Mouse (Mus musculus): ENCODE data around the gene Gm21828. TPM values are rescaled to one million over a fixed set of nuclear protein-coding genes. Genes with fewer than 3 reads are reported as not detected.
"Not testable (repeated sequence)": the region's sequence is repeated elsewhere in the genome, so short reads cannot be mapped to it uniquely, and the experiment has no call there.

Gene Gm21828
- total RNA-seq (2017), result not detected in 2 replicates

DNA sequence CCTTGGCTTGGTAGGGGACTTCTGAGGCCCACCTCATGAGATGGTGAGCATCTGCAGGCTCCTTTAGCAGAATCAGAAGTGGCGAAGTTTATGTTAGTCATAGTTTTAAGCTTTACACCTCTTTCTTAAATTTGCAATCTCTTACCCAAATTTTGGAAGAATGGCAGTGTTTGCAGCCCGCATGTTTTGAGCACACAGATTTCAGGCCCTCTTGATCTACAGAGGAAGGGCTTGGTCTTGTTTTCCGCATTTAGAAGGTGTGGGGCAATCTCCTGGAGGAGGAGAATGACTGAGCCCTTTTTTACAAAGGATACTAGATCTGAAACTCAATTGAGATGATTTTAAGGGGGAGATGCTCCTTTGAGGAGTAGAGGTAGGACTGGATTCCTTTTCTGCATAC, at the start of gene Gm21828:
Gene Gm21828, minus strand, starts transcription at position 101 of the 400 bp plus-strand sequence.
- not testable (repeated sequence) for ATAC-seq (replicated peaks in 1 of 2; ENCODE audit: insufficient read depth in 1 of 2, low FRiP score in 2 of 2, low TSS enrichment in 1 of 2, low read depth in 1 of 2, poor library complexity in 2 of 2, severe bottlenecking in 2 of 2)

DNA sequence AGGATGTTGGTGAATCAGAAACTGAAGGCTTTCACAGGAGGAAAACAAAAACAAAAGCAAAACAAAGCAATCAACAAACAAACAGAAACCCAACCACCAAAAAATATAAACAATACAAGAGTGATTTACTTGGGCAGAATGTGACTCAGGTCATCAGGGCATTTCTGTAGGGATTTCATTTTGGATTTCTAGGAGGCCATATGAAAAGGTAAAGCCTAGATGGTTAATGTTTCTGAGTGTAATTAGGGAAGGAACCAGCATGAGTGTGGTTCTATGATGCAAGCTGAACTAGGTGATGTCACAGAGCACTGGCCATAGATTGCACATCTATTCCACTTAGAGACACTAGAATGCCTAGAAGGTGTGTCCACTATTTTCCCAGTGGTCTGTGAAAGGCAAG, 28.4 kb upstream of the Gm21828 start, which contains the start of the genes Gm21440 and Gm21454:
Gene Gm21440, plus strand, starts transcription at position 301 of the 400 bp plus-strand sequence.
Gene Gm21454, plus strand, starts transcription at position 352 of the 400 bp plus-strand sequence.
- not testable (repeated sequence) for ATAC-seq (replicated peaks in 1 of 2; ENCODE audit: insufficient read depth in 1 of 2, low FRiP score in 2 of 2, low TSS enrichment in 1 of 2, low read depth in 1 of 2, poor library complexity in 2 of 2, severe bottlenecking in 2 of 2)

Other genes starting within 250 kb of the Gm21828 start
- gene Gm20807, start 181.0 kb downstream of the Gm21828 start, total RNA-seq (2017), result not detected in 2 replicates
- gene Gm21891, start 90.4 kb downstream of the Gm21828 start, total RNA-seq (2017), result not detected in 2 replicates
- gene Gm21425, start 62.0 kb downstream of the Gm21828 start, total RNA-seq (2017), result not detected in 2 replicates
- gene Gm21440, start 28.5 kb upstream of the Gm21828 start, total RNA-seq (2017), result not detected in 2 replicates
- gene Gm21454, start 28.5 kb upstream of the Gm21828 start, total RNA-seq (2017), result not detected in 2 replicates
- not detected in 2 replicates for gene Gm21725, start 125.1 kb upstream of the Gm21828 start, total RNA-seq (2017)
- gene Gm21866, start 241.7 kb upstream of the Gm21828 start, total RNA-seq (2017), result not detected in 2 replicates

All from hematopoietic stem cell, adult 5-6 weeks (primary cell).